Mouse (Mus musculus) c-Kit-positive CD71-positive TER-119-negative erythroid progenitor cells, embryonic 14.5 days (primary cell): ENCODE measurements around the gene Tpsg1.

Experiments
- DNase-seq: peaks from one replicate; pipeline ENCODE4 v3.0.0-alpha.2; 2013; ENCODE audit warnings: low read depth

The Tpsg1 gene

GRCm38 (mm10) chr17:25368973-25369372 is at the start of gene Tpsg1:
TSS of gene Tpsg1 (plus strand) at chr17:25369273.
- no peak for DNase-seq

- no peak for DNase-seq
Measured at GRCm38 (mm10) chr17:25320819-25321218, 48.3 kb upstream of the Tpsg1 start.

GRCm38 (mm10) chr17:25322930-25323329 is 46.1 kb upstream of the Tpsg1 start:
- DNase-seq = no peak

GRCm38 (mm10) chr17:25332321-25332720 is 36.8 kb upstream of the Tpsg1 start:
- DNase-seq = no peak

GRCm38 (mm10) chr17:25333943-25334342 is 35.1 kb upstream of the Tpsg1 start:
- peak; percentile 34 for DNase-seq

- no peak for DNase-seq
Measured at GRCm38 (mm10) chr17:25338218-25338617, 30.9 kb upstream of the Tpsg1 start.

- DNase-seq = no peak
Measured at GRCm38 (mm10) chr17:25340003-25340402, 29.1 kb upstream of the Tpsg1 start.

- DNase-seq = no peak
Measured at GRCm38 (mm10) chr17:25341490-25341889, 27.6 kb upstream of the Tpsg1 start.

GRCm38 (mm10) chr17:25345462-25345861 is 23.6 kb upstream of the Tpsg1 start, which contains the start of gene Tpsab1:
TSS of gene Tpsab1 (minus strand) at chr17:25345562.
- DNase-seq = no peak

GRCm38 (mm10) chr17:25361291-25361690 is 7.8 kb upstream of the Tpsg1 start:
- DNase-seq = no peak

- DNase-seq = peak; percentile 23
Measured at GRCm38 (mm10) chr17:25363726-25364125, 5.3 kb upstream of the Tpsg1 start.

- DNase-seq = no peak
Measured at GRCm38 (mm10) chr17:25366005-25366404, 3.1 kb upstream of the Tpsg1 start, which contains the start of gene Tpsb2. TSS of gene Tpsb2 (plus strand) at chr17:25366305.

GRCm38 (mm10) chr17:25372491-25372890 is 3.4 kb downstream of the Tpsg1 start:
- DNase-seq = no peak

- no peak for DNase-seq
Measured at GRCm38 (mm10) chr17:25374011-25374410, 4.9 kb downstream of the Tpsg1 start.

GRCm38 (mm10) chr17:25394526-25394925 is 25.5 kb downstream of the Tpsg1 start:
- DNase-seq = no peak

GRCm38 (mm10) chr17:25397804-25398519 is 28.9 kb downstream of the Tpsg1 start:
- DNase-seq = peak; percentile 42

- DNase-seq = no peak
Measured at GRCm38 (mm10) chr17:25398520-25398838, 29.4 kb downstream of the Tpsg1 start.

- DNase-seq = peak; percentile 20
Measured at GRCm38 (mm10) chr17:25400443-25400842, 31.4 kb downstream of the Tpsg1 start.

- DNase-seq = no peak
Measured at GRCm38 (mm10) chr17:25401491-25401890, 32.4 kb downstream of the Tpsg1 start.

GRCm38 (mm10) chr17:25402224-25402623 is 33.2 kb downstream of the Tpsg1 start:
- DNase-seq = no peak

GRCm38 (mm10) chr17:25404190-25404589 is 35.1 kb downstream of the Tpsg1 start:
- DNase-seq = no peak

GRCm38 (mm10) chr17:25405224-25405895 is 36.3 kb downstream of the Tpsg1 start:
- no peak for DNase-seq

- no peak for DNase-seq
Measured at GRCm38 (mm10) chr17:25406011-25406441, 37.0 kb downstream of the Tpsg1 start.

- DNase-seq = no peak
Measured at GRCm38 (mm10) chr17:25407352-25407751, 38.3 kb downstream of the Tpsg1 start.
